Mouse (Mus musculus): Measurements from ENCODE around the gene Tmem9b. TPM values are rescaled to one million over a fixed set of nuclear protein-coding genes. Genes with fewer than 3 reads are reported as not detected.

The Tmem9b gene
- 35.0 TPM for total RNA-seq (2023)

DNA sequence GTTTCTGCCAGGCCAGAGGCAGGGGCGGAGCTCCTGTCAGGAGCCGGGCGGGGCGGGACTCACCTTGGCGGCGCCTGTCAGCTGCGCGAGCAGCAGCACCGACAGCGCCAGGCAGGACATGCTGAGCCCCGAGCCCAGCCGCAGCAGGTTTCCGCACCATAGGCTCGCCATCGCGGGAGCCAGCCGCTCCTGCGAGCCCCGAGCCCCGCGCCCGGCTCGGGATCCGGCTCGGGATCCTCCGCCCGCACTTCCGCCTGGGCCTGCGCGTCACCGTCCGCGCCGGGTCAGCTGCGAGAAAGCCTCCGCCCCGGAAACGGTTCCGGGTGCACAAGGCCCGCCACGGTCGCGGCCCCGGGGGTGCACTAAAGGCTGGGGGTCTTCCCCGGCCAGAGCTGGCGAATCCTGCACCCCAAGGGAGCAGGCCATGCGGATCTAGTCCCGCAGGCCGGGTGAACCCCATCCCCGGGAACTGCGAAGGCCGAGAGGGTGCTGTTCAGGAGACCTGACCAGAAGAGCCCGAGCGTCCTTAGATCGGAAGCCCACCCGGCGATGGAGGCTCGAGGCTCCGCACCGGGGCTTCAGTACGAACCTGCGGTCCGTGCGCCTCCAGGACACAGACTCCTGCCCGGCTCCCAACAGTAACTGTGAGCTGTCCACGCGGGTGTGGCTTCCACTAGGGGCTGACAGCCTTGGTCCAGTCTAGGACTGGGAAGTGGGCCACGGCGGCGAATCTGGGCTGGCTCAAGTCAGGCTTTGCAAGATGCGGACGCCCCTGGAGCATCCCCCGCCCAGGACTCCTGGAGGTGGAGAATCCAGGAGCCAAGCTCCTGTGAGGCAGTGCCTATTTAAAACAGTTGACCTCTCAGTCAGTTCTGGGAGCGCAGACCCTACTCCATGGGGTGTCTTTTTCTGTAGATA, at the start of gene Tmem9b:
Gene Tmem9b, minus strand, starts transcription at position 868 of the 918 bp plus-strand sequence.

GRCm38 (mm10) chr7:109781470-109782203, 29.0 kb upstream of the Tmem9b start, which contains the start of gene Nrip3:
Gene Nrip3 (minus strand): TSS chr7:109782025.

DNA sequence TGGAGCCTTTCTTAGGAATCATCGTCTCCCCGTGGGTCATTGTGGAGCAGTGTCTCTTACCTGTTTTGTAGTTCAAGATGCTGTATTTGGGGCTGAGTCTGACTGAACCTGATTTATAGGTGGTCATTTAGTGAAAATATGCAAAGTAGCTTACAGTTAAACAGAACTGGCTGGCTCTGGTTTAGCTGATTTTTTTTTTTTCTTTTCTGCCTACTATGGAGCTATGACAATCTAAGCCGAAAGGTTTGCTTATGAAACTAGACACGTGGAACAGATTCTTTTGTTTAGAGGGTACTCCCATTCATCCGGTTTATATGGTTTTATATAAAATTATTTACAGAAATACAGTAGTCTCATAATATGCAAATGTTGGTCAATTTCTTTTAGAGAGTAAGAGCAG, 21.0 kb downstream of the Tmem9b start, which contains the start of gene Ascl3:
Gene Ascl3, minus strand, starts transcription at position 101 of the 400 bp plus-strand sequence.

GRCm38 (mm10) chr7:109723697-109724096, 29.0 kb downstream of the Tmem9b start, which contains the start of gene BC051019:
Gene BC051019 (minus strand): TSS chr7:109723850.

DNA sequence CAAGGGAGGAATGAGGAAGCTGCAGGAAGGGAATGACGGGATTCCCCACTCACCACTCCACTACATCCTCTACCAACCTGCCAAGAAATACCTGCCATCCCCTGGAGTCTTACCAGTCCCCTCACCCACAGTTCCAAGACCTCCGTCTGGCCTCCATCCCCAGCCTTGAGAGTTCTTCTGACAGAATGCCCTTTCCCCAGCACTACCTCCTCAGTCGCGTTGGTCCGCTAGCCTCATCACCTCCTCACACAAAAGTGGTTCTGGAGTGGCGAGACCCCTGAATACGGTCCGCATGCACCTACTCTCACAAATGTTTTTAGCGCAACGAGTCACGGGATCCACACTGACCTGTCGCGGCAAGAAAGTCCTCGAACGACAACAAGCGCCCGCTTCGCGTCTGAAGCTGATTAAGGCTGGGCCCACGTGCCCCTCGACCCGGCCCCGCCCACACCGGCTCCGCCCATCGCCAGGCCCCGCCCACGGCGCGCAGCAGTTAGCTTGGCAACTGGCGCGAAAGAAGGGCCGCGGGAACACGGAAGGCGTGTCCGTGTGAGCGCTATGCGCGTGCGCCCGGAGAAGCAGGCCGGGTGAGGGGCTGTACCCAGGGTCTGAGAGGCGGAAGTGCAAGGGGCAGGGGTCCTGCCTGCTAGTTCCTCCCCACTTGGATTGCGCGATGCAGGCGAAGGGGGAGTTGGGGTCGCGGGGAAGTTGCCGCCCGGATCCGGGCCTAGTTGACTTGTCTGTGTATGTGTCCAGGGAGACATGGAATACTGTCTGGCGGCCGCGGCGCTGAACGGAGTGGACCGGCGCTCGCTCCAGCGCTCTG, 49.3 kb downstream of the Tmem9b start, which contains the start of the genes St5 and Akip1:
Gene St5, minus strand, starts transcription at position 416 of the 826 bp plus-strand sequence.
Gene Akip1, plus strand, starts transcription at position 501 of the 826 bp plus-strand sequence.

Other genes with a start within 250 kb of the Tmem9b start
- 0.18 TPM for gene Trim66, start 244.7 kb downstream of the Tmem9b start, total RNA-seq (2023)
- gene Rpl27a, start 233.7 kb downstream of the Tmem9b start, total RNA-seq (2023) = 584 TPM
- 2.2 TPM for gene St5, start 49.3 kb downstream of the Tmem9b start, total RNA-seq (2023)
- 13.4 TPM for gene Akip1, start 49.2 kb downstream of the Tmem9b start, total RNA-seq (2023)
- not detected for gene BC051019, start 29.0 kb downstream of the Tmem9b start, total RNA-seq (2023)
- gene Ascl3, start 21.1 kb downstream of the Tmem9b start, total RNA-seq (2023) = 1.2 TPM
- gene Nrip3, start 29.1 kb upstream of the Tmem9b start, total RNA-seq (2023) = 0.18 TPM
- not detected for gene Scube2, start 112.8 kb upstream of the Tmem9b start, total RNA-seq (2023)
- 25.8 TPM for gene Dennd5a, start 207.6 kb upstream of the Tmem9b start, total RNA-seq (2023)
- gene Tmem41b, start 234.1 kb upstream of the Tmem9b start, total RNA-seq (2023) = 45.0 TPM